Mouse (Mus musculus) frontal cortex, adult 2 months (tissue): ENCODE measurements around the gene Cox7a2. TPM values are rescaled to one million over a fixed set of nuclear protein-coding genes. Genes with fewer than 3 reads are reported as not detected.
A peak's percentile ranks its signal among the peaks of the same experiment; 100 is the strongest.

ENCODE experiments used
- DNase-seq, 2 experiments: peaks; one replicate each; pipeline ENCODE4 v3.0.0; 2022; ENCODE audit warnings: low spot score in 1 of 2; ENCODE audit errors: extremely low spot score in 1 of 2
- polyA plus RNA-seq: library from polyadenylated mRNA; depleted of rRNA; stranded (reverse); fragments of >200 nt; gene quantifications from 2 replicates; pipeline ENCODE4 v1.2.3, GENCODE M21; 2012; rRNA removed

The Cox7a2 gene
- polyA plus RNA-seq, result 574 and 682 TPM in 2 replicates

DNA sequence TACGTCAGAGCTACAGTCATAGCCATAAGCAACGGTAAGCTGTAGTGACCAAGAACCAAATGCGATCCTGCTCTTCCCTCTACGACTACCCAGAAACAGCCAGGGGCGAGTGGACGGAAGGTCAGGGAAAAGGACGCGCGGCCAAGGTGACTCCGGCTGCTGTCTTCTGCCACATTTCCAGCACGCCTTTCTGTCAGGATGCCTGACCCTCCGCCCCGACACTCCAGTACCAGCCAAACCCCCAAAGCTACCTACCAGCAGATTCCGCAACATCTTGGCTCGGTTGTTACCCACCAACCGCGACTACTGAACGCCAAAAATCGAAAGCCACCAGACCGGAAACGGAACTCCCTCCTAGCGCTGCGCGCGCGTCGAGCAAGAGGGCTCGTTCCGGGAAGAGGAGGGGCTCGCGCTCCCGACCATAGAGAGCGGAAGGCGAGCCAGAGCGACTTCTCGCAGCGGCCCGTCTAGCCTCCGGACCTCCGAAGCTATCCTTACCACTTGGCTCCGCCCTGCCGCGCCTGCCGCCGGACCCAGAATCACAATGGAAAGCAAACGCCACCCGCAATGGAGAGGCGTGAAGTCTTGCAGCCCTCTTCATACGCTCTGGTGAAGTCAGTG is at the start of gene Cox7a2:
TSS of gene Cox7a2 (minus strand) at position 494 of the 621 bp plus-strand sequence.
- DNase-seq, result peak; percentile 91 to 96

DNA sequence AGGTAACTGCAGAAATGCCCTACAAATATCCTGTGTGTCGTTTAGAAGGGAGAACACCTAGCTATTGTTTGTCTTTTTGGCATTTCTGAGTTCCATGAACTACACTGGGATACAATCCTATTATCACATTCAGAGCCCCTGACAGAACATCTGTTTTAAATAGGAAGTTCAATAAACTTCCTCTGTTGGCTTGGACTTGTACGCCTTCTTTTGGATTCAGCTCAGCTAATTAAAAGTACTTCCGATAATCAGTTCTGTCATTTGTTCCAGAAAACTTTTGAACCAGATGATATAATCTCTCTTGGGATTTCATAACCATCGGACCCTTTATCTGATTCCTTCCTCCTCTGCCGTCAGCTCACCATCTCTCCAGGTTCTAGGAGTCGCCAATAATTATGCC is 49.7 kb upstream of the Cox7a2 start:
- DNase-seq, result no peak

DNA sequence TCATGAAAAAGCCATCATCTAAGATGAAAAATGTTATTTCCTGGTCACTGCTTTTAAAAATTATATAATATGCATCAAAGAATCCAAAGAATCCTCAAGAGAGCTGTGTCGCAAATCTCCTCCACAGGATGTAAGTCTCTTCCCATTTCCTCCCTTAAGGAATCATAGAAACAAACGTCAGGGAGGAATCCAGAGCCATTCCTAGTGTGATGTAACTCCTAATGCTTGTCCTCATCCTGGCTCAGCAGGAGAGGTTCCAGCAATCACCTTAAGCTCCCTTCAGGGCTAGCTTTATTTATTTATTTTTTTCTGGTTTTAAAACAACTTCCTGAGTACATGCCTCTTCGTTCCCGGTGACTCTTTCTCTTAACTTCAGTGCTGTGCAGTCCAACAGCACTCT is 47.5 kb upstream of the Cox7a2 start:
- no peak for DNase-seq

DNA sequence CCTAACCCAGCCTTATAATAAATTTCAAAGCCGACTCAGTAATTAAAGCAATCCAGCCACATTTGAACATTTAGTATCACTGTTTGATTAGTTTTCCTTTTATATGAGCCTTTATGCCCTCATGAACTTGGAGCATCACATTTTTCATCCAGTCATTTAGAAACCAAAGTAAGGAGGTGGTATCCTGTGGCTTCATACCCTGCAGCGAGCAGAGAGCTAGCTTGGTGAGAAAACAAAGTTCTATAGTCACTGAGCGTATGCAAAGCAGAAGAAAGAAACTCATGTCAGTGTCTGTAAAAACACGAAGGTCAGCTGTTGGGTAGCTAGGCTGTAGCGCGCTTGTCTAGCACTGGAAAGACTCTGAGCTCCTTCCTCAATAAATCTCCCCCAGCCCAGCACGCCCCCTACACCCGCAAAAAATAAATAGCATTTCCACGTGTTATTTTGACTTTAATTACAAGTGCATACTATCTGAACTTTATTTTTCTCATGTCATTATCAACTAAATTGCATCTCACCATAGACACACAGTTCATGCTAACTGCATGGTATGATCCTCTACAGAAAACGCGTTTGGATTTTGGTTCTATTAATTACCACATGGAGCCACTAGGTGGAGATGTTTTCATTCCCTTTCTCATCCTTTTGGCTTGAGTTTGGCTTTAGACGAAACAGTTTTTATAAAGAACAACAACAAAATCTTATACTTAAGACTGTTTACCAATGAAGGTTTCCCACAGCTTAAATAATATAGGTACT is 46.8 kb upstream of the Cox7a2 start:
- DNase-seq, result peak in 1 of 2 experiments; percentile 84

DNA sequence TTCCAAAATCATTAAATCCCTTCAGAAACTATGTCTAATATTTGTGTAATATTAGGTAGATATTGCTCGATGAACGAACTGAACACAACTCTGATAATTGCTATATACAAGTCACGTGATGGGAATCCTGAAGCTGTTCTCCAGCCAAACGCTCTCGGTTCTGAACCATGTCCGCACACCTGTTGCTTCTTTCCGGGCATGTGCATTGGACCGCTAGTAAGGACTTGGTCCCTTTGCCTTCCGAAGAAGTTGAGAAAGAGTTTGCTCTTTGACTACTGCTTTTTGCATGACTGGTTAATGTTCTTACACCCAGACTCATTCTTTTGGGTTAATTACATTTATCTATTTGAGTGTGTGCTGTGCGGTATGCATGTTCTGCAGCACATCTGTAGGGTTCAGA is 45.7 kb upstream of the Cox7a2 start:
- DNase-seq, result no peak

DNA sequence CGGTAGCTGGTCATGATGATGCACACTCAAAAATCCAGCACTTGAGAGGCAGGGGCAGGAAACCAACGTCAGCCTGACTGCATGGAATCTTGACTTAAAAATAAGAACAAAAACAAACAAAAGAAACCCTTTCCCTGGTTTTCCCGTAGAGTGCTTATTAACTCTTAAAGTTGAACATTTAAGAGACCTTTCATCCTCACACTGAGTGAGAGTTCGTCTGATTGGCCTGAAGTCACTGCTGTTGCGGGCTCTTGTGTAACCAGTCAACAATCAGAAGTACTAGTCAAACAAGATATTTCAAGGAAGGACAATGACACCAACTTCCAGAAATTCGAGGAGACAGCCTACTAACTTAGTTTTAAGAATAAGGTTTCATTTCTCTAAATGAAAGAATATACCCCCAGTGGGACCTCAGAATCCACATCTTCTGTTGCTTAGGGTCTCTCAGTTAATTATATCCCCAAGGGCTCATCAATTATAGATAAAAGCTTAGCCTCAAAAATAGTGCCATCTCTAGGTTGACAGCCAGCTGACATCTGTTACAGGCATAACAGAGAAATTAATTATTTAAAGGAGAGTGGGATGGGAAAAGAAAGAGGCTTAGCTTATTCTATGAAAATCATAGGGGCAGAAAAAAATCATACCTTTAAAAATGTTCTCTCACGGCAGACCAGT is 36.9 kb upstream of the Cox7a2 start:
- DNase-seq, result no peak

DNA sequence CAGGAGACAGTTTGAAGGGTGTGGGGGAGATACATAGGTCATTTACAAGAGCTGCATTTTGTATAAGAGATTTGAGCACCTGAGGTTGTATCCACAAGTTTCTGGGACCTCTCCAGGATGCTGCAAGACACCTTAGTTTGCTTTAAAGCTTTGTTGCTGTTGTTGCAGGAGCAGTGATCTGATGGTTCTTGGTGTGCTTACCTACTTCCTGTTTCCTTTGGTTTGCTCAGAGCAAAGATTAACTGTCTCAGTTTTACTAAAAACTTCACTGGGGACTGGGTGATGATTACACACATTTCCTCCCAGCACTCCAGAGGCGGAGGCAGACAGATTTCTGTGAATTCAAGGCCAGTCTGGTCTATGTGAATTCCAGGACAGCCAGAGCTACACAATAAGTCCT is 35.4 kb upstream of the Cox7a2 start:
- DNase-seq, result no peak

DNA sequence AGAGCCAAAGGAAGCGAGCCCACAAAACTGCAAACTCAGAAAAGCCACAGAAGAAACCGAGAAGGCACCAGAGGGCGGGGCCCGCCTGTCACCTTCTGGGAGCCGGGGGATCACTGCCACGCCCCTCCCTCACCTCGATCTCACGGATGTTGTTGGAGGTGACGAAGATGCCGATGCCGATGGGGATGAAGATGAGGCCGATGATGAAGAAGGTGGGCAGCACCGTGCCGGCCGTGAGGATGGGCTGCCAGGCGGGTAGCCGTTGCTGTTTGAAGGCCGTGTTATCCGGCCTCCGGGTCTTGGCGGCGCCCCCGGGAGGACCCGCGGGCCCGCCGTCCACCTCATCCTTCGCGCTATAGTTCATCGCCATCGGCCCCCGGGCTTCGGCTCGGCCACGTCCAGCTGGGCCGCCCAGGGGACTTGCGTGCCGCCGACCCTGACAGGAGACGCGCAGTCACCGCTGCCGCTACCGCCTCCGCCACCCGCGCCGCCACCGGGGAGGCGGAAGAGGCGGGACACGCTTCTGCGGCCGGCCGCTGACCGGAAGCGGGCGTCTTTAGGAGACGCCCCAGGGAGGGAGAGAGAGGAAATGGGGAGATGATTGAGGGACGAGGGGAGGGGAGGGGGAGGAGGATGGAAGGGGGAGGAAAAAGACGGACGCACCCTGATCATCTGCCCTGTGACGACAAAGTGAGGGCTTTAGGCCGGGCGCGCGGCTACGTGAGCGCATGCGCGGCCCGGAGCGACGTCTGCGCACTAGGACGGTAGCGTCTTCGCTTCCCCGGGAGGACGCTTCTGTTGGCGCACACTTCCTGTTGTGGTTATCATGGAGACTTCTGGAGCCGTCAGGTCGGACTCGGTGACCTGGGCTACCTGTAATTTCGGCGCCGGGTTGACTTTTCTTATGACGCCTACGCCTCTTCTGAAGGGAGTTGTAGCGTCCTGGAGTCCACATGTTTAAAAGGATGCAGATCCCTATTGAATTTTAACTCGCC is 33.5 kb upstream of the Cox7a2 start, which contains the start of gene Tmem30a:
TSS of gene Tmem30a (minus strand) at position 667 of the 995 bp plus-strand sequence.
- peak; percentile 93 to 96 for DNase-seq

DNA sequence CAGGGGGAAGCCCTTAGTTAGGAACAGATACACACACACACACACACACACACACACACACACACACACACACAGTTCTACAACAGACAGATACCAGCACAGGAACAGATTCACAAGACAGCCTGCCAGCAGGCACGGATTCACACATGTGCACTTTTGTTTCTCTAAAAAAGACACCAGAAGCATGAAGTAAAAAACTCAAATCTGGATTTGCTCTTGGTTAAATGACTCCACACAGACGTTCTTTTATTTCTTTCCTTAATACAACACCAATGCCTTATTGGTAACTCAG is 26.1 kb upstream of the Cox7a2 start:
- DNase-seq, result peak; percentile 15 to 20

DNA sequence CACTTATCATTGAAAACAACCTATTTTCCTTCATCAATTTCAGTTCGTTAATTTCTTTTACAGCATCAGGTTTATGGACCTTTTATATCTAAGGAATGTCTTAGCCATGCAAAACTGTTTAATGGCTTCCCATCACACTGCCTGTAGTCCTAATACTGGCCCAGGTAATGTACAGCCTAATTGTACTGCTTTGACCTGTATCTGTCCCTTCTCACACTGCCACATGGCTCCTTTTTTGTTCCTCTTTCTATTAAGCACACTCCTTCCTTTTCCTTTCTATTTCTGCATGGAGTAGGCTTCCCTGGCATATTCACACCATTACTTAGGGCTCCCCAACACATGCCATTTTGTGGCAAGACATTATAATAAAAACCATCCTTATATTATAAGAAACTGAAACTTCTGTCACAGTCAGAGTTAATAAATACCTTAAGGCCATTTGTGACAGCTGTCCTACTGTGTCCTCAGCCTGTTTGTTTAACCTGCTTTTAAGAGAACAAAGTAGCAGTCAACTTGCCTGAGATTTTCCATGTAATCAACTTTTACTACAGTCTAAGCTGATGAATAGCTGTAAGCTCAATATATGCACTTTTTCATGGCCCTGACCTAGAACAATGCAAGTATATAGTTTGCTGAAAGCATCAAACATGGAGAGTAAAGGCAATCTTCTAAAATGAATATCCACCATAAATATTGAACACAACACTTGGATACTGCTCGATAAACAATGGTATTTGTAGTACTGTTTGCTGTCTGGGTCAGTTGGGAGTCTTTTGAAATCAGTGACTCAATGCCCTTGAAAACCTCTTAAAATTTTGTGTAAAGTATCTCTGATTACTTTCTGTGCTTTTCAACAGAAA is 25.5 kb upstream of the Cox7a2 start:
- DNase-seq, result no peak

DNA sequence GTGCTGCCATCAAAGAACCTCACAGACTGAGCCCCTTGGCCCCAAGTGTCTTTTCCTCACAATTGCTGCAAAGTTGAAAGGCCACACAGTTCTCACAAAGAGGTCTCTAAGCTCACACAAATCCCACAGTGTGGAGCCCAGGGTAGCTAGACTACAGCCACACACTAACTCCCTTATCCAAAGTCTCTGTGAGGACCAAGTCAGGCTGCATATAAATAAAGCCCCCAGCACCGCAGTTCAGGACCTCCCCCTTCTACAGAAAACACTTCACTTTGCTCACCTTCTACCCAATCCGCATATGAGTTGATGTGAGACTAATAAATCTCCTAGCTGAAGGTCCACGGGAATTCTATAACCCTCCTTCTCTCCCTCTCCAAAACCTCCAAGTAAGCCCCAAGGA is 24.8 kb upstream of the Cox7a2 start:
- DNase-seq, result no peak

DNA sequence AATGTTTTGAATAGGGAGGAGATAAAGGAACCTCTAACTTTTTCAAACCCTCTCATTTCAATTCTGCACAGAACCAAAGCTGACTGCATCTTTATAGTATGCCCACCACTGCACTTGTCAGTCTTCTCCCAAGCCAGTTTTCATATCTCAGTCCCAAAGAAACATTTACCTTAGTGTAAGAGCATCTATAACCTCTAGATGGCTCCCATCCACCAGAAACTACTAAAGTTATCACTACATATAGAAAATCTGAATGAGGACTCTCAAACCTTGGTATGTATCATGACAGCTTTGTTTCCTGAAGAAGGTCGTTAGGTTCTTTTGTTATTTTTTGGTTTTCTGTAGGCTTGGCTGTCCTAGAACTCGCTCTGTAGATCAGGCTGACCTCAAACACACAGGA is 19.7 kb upstream of the Cox7a2 start:
- peak in 1 of 2 experiments; percentile 34 for DNase-seq

DNA sequence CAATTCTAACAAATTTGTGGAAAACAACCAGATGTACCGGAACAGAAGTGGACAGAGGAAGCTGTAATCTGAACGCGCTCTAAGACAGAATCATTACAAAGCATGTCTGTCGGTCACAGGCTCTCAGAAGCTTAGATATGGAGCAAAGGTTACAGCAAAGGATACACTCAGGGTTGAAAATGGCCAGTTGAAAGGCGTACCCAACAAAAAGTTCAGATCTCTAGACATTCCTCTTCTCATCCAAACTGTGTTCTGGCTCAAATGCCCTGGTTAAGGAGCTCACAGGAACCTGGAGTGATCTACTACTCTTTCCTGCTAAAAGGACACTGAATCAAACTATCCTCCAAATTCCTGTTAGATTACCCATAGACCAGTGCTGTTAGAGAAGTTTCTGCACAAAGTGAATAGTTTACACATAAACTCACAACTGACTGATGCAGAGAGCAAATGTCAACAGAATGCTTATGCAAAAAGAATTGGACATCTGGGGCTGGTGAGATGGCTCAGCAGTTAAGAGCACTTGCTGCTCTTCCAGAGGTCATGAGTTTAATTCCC is 7.4 kb upstream of the Cox7a2 start:
- DNase-seq, result no peak

DNA sequence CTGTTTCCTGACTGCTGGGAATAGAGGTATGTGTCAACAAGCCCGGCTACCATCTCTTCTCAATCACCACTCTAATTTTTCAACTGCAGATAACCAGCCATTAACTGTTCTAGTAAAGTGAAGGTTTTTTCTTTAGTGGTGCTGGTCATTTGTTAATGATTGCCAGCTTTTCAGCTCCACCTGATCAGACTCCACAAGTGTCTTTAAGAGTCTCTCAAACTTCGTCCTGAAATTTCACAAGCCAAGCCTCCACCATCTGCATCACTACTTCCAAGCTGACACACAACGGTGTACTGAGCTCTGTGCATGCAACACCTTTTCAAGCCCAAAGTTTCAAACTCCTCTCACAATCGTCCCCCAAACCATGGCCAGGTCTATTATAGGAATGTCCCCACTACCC is 5.7 kb upstream of the Cox7a2 start:
- no peak for DNase-seq

DNA sequence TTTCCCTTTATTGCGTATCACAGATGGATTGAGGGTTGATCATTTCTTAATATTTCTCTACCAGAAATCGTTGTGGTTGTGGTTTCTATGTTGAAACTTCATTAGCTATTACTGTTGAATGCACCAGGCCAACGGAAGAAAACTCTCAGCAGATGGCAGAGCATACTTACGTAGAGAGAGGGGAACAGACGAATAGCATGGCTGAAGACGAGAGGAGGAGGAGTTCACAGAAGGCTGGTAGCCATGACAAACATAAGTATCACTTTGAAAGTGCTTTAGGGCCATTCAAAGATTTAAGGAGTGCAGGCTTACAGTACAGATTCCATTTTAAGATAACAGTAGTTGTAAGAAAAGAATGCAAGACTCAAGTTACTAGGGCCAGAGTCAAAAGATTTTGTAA is 2.8 kb upstream of the Cox7a2 start:
- no peak for DNase-seq

DNA sequence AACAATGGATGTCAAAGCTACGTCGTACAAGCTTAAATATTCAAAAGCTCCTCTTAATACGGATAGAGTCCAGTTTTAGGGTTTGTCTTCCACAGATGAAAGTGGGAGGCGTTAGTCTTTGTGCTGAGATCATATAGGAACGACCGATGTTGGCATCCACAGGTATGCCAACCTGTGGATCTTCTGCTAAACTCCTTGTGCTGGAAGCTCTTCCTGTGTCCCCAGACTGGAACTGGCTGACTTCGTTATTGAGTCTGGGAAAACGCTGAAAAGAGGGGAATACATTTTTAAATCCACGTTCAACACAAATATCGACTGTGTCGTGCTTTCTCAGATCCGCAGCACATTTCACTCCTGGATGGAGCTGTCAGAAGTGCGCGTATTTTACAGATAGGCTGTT is 398 bp upstream of the Cox7a2 start:
- DNase-seq, result no peak

DNA sequence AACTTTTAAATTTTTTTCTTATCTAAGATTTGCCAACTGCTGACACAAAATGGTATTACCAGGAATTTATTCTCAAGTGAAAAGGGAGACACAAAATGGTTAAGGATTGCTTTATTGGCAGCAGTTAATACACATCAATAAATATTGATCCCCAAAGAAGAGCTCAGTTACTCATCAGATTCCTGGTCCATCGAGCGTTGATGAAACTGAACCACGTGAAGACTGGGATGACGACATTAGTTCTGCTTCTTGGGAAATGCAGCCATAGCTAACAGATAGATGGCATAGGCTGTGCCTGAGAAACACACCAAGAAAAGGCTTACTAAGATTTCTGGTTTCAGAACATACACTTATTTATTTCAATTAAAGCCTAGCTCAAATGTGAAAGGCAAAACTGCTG is 4.4 kb downstream of the Cox7a2 start:
- no peak for DNase-seq

DNA sequence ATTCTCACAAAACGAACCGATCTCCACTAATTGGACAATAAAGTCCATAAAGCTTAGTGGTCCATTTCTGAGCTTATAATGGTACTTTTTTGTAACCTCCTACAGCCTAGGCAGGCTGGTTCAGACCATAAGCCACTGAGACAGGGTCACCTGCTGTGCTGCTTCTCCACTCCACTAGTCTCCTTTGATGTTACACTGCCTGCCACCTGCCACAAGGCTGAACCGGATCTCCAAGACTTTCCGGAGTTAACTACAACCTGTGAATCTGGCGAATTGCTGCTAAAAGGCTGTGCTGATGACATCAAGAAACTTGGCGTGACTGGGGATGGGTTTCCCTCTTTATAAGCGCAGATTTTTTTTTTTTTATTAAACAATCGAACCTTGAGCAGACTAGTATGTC is 7.8 kb downstream of the Cox7a2 start:
- DNase-seq, result no peak

DNA sequence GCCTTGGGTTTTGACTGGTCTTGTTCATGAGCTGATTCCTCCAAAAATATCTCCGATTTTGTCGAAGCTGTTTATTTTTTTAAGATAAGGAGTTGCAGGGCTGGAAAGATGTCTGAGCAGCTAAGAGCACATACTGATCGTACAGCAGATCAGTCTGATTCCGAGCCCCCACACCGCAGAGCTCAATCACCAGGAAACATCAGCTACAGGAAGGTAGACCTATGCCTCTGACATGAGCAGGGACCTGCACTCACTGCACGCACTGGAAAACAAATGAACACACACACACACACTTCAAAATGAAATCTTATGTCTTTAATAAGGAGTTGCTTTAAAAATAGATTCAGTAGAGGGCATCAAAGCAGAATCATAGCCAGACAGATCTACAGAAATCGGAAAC is 9.0 kb downstream of the Cox7a2 start:
- DNase-seq, result no peak

DNA sequence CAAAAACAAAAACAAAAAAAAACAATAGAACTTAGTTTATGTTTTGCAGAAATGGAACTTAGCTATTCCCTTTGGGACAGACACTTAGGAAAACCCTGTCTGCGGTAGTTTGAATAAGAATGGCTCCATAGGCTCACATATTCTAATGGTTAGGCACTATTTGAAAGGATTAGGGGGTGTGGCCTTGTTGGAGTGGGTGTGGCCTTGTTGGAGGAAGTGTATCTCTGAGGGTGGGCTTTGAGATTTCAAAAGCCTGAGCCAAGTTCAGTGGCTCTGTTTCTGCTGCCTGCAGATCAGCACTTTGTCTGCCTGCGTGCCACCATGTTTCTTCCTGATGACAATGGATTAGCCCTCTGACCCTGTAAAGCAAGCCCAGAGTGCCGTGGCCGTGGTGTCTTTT is 14.6 kb downstream of the Cox7a2 start:
- no peak for DNase-seq
